Mouse (Mus musculus) v-Abl transformed pro-B cells (cell line): Measurements from ENCODE around the gene Gm8297.
"Not testable (repeated sequence)": the region's sequence is repeated elsewhere in the genome, so short reads cannot be mapped to it uniquely, and the experiment has no call there.

Source experiments
- in situ Hi-C, 2 experiments: fragments of 400-800 bp; cut with MboI; formaldehyde crosslinking; loops; one replicate each; pipeline ENCODE4 v1.15.1; 2025; ENCODE audit not compliant: unreplicated experiment in 2 of 2

Gene Gm8297

DNA sequence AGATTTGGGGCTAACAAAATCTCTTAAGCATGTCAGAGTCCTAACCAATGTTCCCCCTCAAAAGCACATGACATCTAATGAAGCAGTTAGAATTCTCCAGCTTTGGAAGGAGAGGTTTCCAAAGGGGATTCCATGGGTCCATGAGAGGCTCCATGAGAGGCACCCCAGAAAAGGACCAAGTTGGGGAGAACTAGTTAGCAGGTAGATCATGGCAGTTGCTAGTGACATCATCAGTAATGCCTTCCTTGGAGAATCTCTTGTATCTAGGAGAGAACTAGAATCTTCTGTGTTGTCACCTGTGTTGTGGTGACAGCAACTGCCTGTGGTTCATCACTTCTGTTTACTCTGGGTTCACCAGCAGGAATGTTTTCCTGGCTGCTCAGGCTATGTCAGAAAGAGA lies at the start of gene Gm8297:
Gene Gm8297, plus strand, starts transcription at position 301 of the 400 bp plus-strand sequence.
- in situ Hi-C loops = not testable (repeated sequence)

DNA sequence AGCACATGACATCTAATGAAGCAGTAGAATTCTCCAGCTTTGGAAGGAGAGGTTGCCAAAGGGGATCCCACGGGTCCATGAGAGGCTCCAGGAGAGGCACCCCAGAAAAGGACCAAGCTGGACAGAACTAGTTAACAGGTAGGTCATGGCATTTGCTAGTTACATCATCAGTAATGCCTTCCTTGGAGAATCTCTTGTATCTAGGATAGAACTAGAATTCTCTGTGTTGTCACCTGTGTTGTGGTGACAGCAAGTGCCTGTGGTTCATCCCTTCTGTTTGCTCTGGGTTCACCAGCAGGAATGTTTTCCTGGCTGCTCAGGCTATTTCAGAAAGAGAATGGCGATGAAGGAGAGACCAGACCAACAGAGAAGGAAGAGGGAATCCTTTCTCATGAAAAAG lies 31.9 kb downstream of the Gm8297 start, which contains the start of gene Gm3298:
Gene Gm3298, plus strand, starts transcription at position 301 of the 400 bp plus-strand sequence.
- in situ Hi-C loops = not testable (repeated sequence)
